Mouse (Mus musculus): ENCODE measurements around the gene Cavin1. TPM values are rescaled to one million over a fixed set of nuclear protein-coding genes. Genes with fewer than 3 reads are reported as not detected.
A peak's percentile ranks its signal among the peaks of the same experiment; 100 is the strongest.

The Cavin1 gene
- polyA plus RNA-seq, 2 experiments: 96.8 to 135 TPM

GRCm38 (mm10) chr11:100958613-100959463, 11.8 kb downstream of the Cavin1 start:
- no peak for TF ChIP-seq POLR2A (IDR thresholded peaks at IDR 0.05; ENCODE audit: borderline replicate concordance, extremely low read depth, insufficient read depth, insufficient read length)
- no peak overlapping the region for H3K27ac ChIP-seq (replicated peaks; ENCODE audit: low read depth, low read length)
- H3K9me3 ChIP-seq (ENCODE audit: control insufficient read depth, low read length): no peaks in the 10 kb centered on the region
- H3K4me1 ChIP-seq (ENCODE audit: control insufficient read depth, insufficient read depth, low read length): peaks cover 29% of the 10 kb centered on the region
- H3K4me2 ChIP-seq (replicated peaks; ENCODE audit: low read depth, low read length, severe bottlenecking): peak overlapping the region; percentile 41
- H3K36me3 ChIP-seq (ENCODE audit: control insufficient read depth, insufficient read depth, low read length): peaks cover 23% of the 10 kb centered on the region
- no peak for DNase-seq (ENCODE audit: low spot score)
- H3K4me3 ChIP-seq (replicated peaks; ENCODE audit: low read length): peak overlapping the region; percentile 21
- no peak overlapping the region for H3K9ac ChIP-seq (ENCODE audit: low read depth, low read length, severe bottlenecking)
- 16% methylated on average over 74 of the region's 76 CpGs for WGBS
- ATAC-seq (ENCODE audit: low FRiP score, low read depth): no peak
- peaks cover 18% of the 10 kb centered on the region for H3K27me3 ChIP-seq (ENCODE audit: control insufficient read depth, insufficient read depth, low read length)

GRCm38 (mm10) chr11:100957915-100958469, 12.7 kb downstream of the Cavin1 start:
- no peak overlapping the region for H3K4me3 ChIP-seq (replicated peaks; ENCODE audit: low read length)
- H3K36me3 ChIP-seq (ENCODE audit: control insufficient read depth, insufficient read depth, low read length): peaks cover 23% of the 10 kb centered on the region
- DNase-seq (ENCODE audit: low spot score) (no peak), ATAC-seq (ENCODE audit: low FRiP score, low read depth) (no peak)
- TF ChIP-seq POLR2A (IDR thresholded peaks at IDR 0.05; ENCODE audit: borderline replicate concordance, extremely low read depth, insufficient read depth, insufficient read length): no peak
- no peak overlapping the region for H3K27ac ChIP-seq (replicated peaks; ENCODE audit: low read depth, low read length)
- H3K4me2 ChIP-seq (replicated peaks; ENCODE audit: low read depth, low read length, severe bottlenecking): no peak overlapping the region
- peaks cover 18% of the 10 kb centered on the region for H3K27me3 ChIP-seq (ENCODE audit: control insufficient read depth, insufficient read depth, low read length)
- H3K9me3 ChIP-seq (ENCODE audit: control insufficient read depth, low read length): no peaks in the 10 kb centered on the region
- 37% methylated on average over 6 of the region's 6 CpGs for WGBS
- no peak overlapping the region for H3K9ac ChIP-seq (ENCODE audit: low read depth, low read length, severe bottlenecking)
- peaks cover 25% of the 10 kb centered on the region for H3K4me1 ChIP-seq (ENCODE audit: control insufficient read depth, insufficient read depth, low read length)

- no peak overlapping the region for H3K4me2 ChIP-seq (replicated peaks; ENCODE audit: low read depth, low read length, severe bottlenecking)
- no peaks in the 10 kb centered on the region for H3K9me3 ChIP-seq (ENCODE audit: control insufficient read depth, low read length)
- H3K4me3 ChIP-seq (replicated peaks; ENCODE audit: low read length): no peak overlapping the region
- peaks cover 19% of the 10 kb centered on the region; the same call in 1 of the 2 replicates for H3K4me1 ChIP-seq (ENCODE audit: control insufficient read depth, insufficient read depth, low read length)
- H3K36me3 ChIP-seq (ENCODE audit: control insufficient read depth, insufficient read depth, low read length): peaks cover 23% of the 10 kb centered on the region
- no peak overlapping the region for H3K27ac ChIP-seq (replicated peaks; ENCODE audit: low read depth, low read length)
- no peak for ATAC-seq (ENCODE audit: low FRiP score, low read depth)
- TF ChIP-seq POLR2A (IDR thresholded peaks at IDR 0.05; ENCODE audit: borderline replicate concordance, extremely low read depth, insufficient read depth, insufficient read length): no peak
- WGBS: 3% methylated on average over 5 of the region's 5 CpGs
- no peak overlapping the region for H3K9ac ChIP-seq (ENCODE audit: low read depth, low read length, severe bottlenecking)
- peaks cover 18% of the 10 kb centered on the region for H3K27me3 ChIP-seq (ENCODE audit: control insufficient read depth, insufficient read depth, low read length)
- DNase-seq (ENCODE audit: low spot score): peak; percentile 71
Observed at GRCm38 (mm10) chr11:100957244-100957643, 13.4 kb downstream of the Cavin1 start.

- no peaks in the 10 kb centered on the region for H3K36me3 ChIP-seq (ENCODE audit: control insufficient read depth, insufficient read depth, low read length)
- ATAC-seq (ENCODE audit: low FRiP score, low read depth) (no peak), DNase-seq (ENCODE audit: low spot score) (no peak)
- 97% methylated on average over 1 of the region's 1 CpGs for WGBS
- no peak for TF ChIP-seq POLR2A (IDR thresholded peaks at IDR 0.05; ENCODE audit: borderline replicate concordance, extremely low read depth, insufficient read depth, insufficient read length)
- H3K27ac ChIP-seq (replicated peaks; ENCODE audit: low read depth, low read length): no peak overlapping the region
- no peaks in the 10 kb centered on the region for H3K4me1 ChIP-seq (ENCODE audit: control insufficient read depth, insufficient read depth, low read length)
- no peak overlapping the region for H3K9ac ChIP-seq (ENCODE audit: low read depth, low read length, severe bottlenecking)
- no peak overlapping the region for H3K4me3 ChIP-seq (replicated peaks; ENCODE audit: low read length)
- no peaks in the 10 kb centered on the region for H3K27me3 ChIP-seq (ENCODE audit: control insufficient read depth, insufficient read depth, low read length)
- H3K4me2 ChIP-seq (replicated peaks; ENCODE audit: low read depth, low read length, severe bottlenecking): no peak overlapping the region
- H3K9me3 ChIP-seq (ENCODE audit: control insufficient read depth, low read length): no peaks in the 10 kb centered on the region
Observed at GRCm38 (mm10) chr11:100949540-100949939, 21.1 kb downstream of the Cavin1 start.

- no peaks in the 10 kb centered on the region for H3K4me1 ChIP-seq (ENCODE audit: control insufficient read depth, insufficient read depth, low read length)
- H3K4me2 ChIP-seq (replicated peaks; ENCODE audit: low read depth, low read length, severe bottlenecking): no peak overlapping the region
- H3K36me3 ChIP-seq (ENCODE audit: control insufficient read depth, insufficient read depth, low read length): no peaks in the 10 kb centered on the region
- H3K9ac ChIP-seq (ENCODE audit: low read depth, low read length, severe bottlenecking): no peak overlapping the region
- H3K9me3 ChIP-seq (ENCODE audit: control insufficient read depth, low read length): no peaks in the 10 kb centered on the region
- DNase-seq (ENCODE audit: low spot score) (no peak), ATAC-seq (ENCODE audit: low FRiP score, low read depth) (no peak)
- no peak overlapping the region for H3K4me3 ChIP-seq (replicated peaks; ENCODE audit: low read length)
- H3K27ac ChIP-seq (replicated peaks; ENCODE audit: low read depth, low read length): no peak overlapping the region
- no peaks in the 10 kb centered on the region for H3K27me3 ChIP-seq (ENCODE audit: control insufficient read depth, insufficient read depth, low read length)
- TF ChIP-seq POLR2A (IDR thresholded peaks at IDR 0.05; ENCODE audit: borderline replicate concordance, extremely low read depth, insufficient read depth, insufficient read length): no peak
- WGBS: 46% methylated on average over 4 of the region's 4 CpGs
Observed at GRCm38 (mm10) chr11:100948317-100948716, 22.4 kb downstream of the Cavin1 start.

All from limb, embryonic 14.5 days (tissue).